Mouse (Mus musculus): ENCODE data around the gene Gm20388. TPM values are rescaled to one million over a fixed set of nuclear protein-coding genes. Genes with fewer than 3 reads are reported as not detected.

Gm20388 gene
- total and polyA plus RNA-seq, 2 experiments from 2014 or later = 17.3 TPM; not detected in 1

DNA sequence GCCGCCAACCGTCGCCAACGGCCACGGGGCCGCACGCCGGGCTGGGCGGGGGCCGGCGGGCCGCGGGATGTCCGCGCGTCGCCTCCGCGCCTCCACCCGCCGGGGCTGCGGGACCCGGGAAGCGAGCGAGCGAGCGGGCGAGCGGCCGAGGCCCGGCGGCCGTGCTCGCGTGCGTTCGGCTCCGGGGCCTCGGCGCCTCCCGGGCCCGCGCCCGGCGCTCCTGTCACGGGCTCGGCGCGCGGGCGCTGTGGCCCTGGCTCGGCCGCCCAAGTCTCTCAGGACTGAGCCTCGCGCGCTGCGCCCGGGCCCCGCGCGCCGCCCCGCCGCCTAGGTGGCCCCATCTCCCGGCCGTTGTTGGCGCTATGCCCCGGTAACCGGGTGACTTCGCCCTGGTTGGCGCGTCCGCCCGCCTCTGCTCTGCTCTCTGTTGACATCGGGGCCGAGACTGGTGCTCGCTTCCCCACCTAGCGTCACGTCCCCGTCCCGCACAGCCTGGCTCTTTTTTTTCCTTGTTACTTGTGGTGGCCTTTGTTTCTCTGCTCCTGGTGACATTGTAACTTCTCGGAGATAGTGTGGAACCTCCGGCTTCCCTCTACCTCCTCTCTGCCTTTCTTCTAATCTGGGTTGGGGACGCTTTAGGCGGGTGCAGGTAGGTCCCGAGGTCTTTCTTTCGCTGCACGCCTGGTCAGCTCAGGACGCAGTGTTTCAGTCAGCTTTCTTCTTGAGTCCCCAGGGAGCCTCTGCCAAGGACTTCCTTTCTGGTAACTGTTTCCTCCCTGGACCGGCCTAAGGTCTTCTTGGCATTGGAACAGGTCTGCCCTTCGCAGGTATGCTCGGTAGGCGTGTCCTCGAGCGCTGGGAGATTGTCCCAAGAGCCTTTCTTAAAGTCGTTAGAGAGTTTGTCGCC, 2040.4 kb downstream of the Gm20388 start:
- TF ChIP-seq CTCF (IDR thresholded peaks at IDR 0.05; ENCODE audit: low read depth) = no peak
- TF ChIP-seq EP300 (IDR thresholded peaks at IDR 0.05; ENCODE audit: low read depth) = no peak
- H3K4me3 ChIP-seq (ENCODE audit: low read depth, low read length) = peak overlapping the region; percentile 75
- H3K27ac ChIP-seq (ENCODE audit: low read depth) = peak overlapping the region; percentile 99
- H3K27me3 ChIP-seq (ENCODE audit: control insufficient read depth, insufficient read depth, low read length) = no peaks in the 10 kb centered on the region
- H3K9ac ChIP-seq (replicated peaks; ENCODE audit: low read depth, low read length) = peak overlapping the region; percentile 97
- peaks cover 23% of the 10 kb centered on the region for H3K4me1 ChIP-seq (ENCODE audit: control insufficient read depth, insufficient read depth)
- H3K4me2 ChIP-seq (ENCODE audit: low read depth, low read length) = peak overlapping the region; percentile 68
- DNase-seq (ENCODE audit: low spot score) = peak; percentile 65
- under 1% methylated on average over 75 of the region's 97 CpGs for WGBS
- H3K36me3 ChIP-seq (replicated peaks; ENCODE audit: control insufficient read depth, insufficient read depth, low read length) = peaks cover 19% of the 10 kb centered on the region
- no peaks in the 10 kb centered on the region for H3K9me3 ChIP-seq (replicated peaks; ENCODE audit: control insufficient read depth, low read length)
- peak; percentile 13; the same call in 1 of the 2 replicates for ATAC-seq (ENCODE audit: insufficient read depth, low read depth)

DNA sequence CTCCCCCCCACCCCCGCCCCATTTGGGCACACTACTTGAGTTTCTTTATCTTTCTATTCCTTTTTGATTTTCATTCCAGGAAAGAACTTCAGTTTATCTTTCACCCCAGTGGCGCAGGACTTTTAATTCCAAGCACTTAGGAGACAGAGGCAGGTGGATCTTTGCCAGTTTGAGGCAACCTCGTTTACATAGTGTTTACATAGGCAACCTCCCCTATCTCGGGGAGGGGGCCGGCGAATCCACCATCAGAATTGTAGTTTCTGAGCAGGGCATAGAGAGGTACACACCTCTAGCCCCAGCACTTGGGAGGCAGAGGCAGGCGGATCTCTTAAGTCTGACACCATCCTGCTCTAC, 2041.0 kb downstream of the Gm20388 start:
- DNase-seq (ENCODE audit: low spot score) = no peak
- 22% methylated on average over 7 of the region's 7 CpGs for WGBS
- no peaks in the 10 kb centered on the region for H3K27me3 ChIP-seq (ENCODE audit: control insufficient read depth, insufficient read depth, low read length)
- no peak for ATAC-seq (ENCODE audit: insufficient read depth, low read depth)
- peaks cover 29% of the 10 kb centered on the region for H3K4me1 ChIP-seq (ENCODE audit: control insufficient read depth, insufficient read depth)
- peak overlapping the region; percentile 99 for H3K27ac ChIP-seq (ENCODE audit: low read depth)
- peak overlapping the region; percentile 68 for H3K4me2 ChIP-seq (ENCODE audit: low read depth, low read length)
- no peak for TF ChIP-seq EP300 (IDR thresholded peaks at IDR 0.05; ENCODE audit: low read depth)
- TF ChIP-seq CTCF (IDR thresholded peaks at IDR 0.05; ENCODE audit: low read depth) = no peak
- H3K9ac ChIP-seq (replicated peaks; ENCODE audit: low read depth, low read length) = peak overlapping the region; percentile 97
- peaks cover 19% of the 10 kb centered on the region for H3K36me3 ChIP-seq (replicated peaks; ENCODE audit: control insufficient read depth, insufficient read depth, low read length)
- H3K9me3 ChIP-seq (replicated peaks; ENCODE audit: control insufficient read depth, low read length) = no peaks in the 10 kb centered on the region
- peak overlapping the region; percentile 75 for H3K4me3 ChIP-seq (ENCODE audit: low read depth, low read length)

DNA sequence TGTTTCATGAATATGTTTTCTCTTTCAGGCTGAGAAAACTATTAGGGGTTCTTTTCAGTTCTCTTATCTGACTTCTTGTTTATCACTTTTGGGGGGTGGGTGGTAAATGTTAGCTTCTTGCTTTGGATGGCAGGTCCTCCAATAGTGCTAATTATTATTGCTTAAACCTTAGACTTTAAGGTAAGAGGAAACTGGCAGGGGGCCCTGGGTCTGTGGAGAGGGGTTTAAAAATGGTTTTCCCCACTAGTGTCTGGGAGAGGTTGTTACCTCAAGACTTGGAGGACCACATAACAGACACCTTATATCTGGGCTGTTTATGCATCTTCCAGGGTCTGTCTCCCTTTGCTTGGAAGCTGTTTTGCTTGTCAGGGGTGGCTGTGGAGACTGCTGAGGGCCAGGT, 2041.5 kb downstream of the Gm20388 start:
- Histone ChIP-seq H3K4me3 (ENCODE audit: low read depth, low read length) (no peak overlapping the region), H3K27me3 (ENCODE audit: control insufficient read depth, insufficient read depth, low read length) (no peaks in the 10 kb centered on the region), H3K27ac (ENCODE audit: low read depth) (no peak overlapping the region), H3K4me1 (ENCODE audit: control insufficient read depth, insufficient read depth) (peaks cover 34% of the 10 kb centered on the region), H3K9me3 (replicated peaks; ENCODE audit: control insufficient read depth, low read length) (no peaks in the 10 kb centered on the region), H3K9ac (replicated peaks; ENCODE audit: low read depth, low read length) (peak overlapping the region; percentile 17), H3K36me3 (replicated peaks; ENCODE audit: control insufficient read depth, insufficient read depth, low read length) (peaks cover 19% of the 10 kb centered on the region), H3K4me2 (ENCODE audit: low read depth, low read length) (peak overlapping the region; percentile 68; the same call in 1 of the 2 replicates)
- no peak for TF ChIP-seq CTCF (IDR thresholded peaks at IDR 0.05; ENCODE audit: low read depth)
- TF ChIP-seq EP300 (IDR thresholded peaks at IDR 0.05; ENCODE audit: low read depth) = no peak
- ATAC-seq (ENCODE audit: insufficient read depth, low read depth) (no peak), DNase-seq (ENCODE audit: low spot score) (no peak)

DNA sequence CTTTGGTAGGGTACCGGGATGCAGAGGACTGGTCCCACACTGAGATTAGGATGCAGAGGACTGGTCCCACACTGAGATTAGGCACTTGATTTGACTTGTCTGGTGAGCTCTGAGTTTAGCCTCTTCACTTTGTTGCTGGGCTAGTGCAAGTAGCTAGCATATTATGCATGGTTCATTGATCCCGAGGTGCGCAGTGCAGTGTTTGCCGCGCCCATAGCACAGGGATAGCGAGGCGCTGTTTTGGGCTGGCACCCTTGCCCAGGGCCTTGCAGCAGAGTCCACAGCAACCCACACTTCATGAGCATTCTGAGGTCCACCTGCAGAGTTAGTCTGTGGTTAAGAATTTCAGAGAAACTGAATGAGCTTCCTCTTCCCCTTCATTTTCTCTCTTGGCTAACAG, 2042.2 kb downstream of the Gm20388 start:
- Histone ChIP-seq H3K27ac (ENCODE audit: low read depth) (no peak overlapping the region), H3K9ac (replicated peaks; ENCODE audit: low read depth, low read length) (peak overlapping the region; percentile 17; the same call in 1 of the 2 replicates), H3K4me3 (ENCODE audit: low read depth, low read length) (no peak overlapping the region), H3K9me3 (replicated peaks; ENCODE audit: control insufficient read depth, low read length) (no peaks in the 10 kb centered on the region), H3K4me2 (ENCODE audit: low read depth, low read length) (no peak overlapping the region), H3K36me3 (replicated peaks; ENCODE audit: control insufficient read depth, insufficient read depth, low read length) (peaks cover 19% of the 10 kb centered on the region), H3K4me1 (ENCODE audit: control insufficient read depth, insufficient read depth) (peaks cover 30% of the 10 kb centered on the region), H3K27me3 (ENCODE audit: control insufficient read depth, insufficient read depth, low read length) (no peaks in the 10 kb centered on the region)
- no peak for ATAC-seq (ENCODE audit: insufficient read depth, low read depth)
- TF ChIP-seq CTCF (IDR thresholded peaks at IDR 0.05; ENCODE audit: low read depth) (no peak), EP300 (IDR thresholded peaks at IDR 0.05; ENCODE audit: low read depth) (no peak)
- WGBS = 91% methylated on average over 7 of the region's 7 CpGs
- no peak for DNase-seq (ENCODE audit: low spot score)

DNA sequence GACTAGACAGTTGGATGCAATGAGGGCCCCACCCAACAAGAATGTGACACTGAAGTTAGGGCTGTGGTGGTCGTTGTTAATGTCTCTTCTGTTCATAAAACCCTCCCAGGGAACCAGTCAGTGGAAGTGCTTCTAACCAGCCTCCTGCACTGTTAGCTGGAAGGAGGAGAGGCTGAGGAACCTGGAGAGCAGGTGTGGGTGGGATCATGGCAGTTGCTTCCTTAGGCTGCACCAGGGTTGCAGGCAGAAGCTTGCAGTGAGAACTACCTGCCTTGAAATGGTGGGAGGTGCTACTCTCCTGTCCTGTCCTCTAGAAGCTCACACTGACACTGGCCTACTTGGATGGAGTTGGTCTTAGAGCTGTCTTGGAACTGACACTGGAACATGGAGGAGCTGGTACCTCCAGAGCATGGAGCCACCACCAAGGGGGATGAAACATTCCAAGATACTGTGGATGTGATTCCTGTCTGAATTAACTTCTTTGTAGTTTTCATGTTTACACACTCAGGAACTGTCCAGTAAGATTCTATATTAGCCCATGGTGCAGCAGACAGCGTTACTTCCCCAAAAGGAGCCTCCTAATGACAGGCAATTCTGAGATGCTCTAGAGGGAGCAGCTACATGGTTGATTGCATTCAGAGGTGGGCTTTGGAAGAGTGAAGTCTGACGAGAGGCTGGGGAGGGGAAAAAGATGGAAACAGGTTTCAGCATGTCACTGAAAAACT, 2043.3 kb downstream of the Gm20388 start:
- H3K4me3 ChIP-seq (ENCODE audit: low read depth, low read length) = no peak overlapping the region
- H3K9ac ChIP-seq (replicated peaks; ENCODE audit: low read depth, low read length) = no peak overlapping the region
- no peak for TF ChIP-seq CTCF (IDR thresholded peaks at IDR 0.05; ENCODE audit: low read depth)
- no peak for TF ChIP-seq EP300 (IDR thresholded peaks at IDR 0.05; ENCODE audit: low read depth)
- no peaks in the 10 kb centered on the region for H3K27me3 ChIP-seq (ENCODE audit: control insufficient read depth, insufficient read depth, low read length)
- ATAC-seq (ENCODE audit: insufficient read depth, low read depth) = no peak
- no peak overlapping the region for H3K4me2 ChIP-seq (ENCODE audit: low read depth, low read length)
- H3K4me1 ChIP-seq (ENCODE audit: control insufficient read depth, insufficient read depth) = peaks cover 22% of the 10 kb centered on the region
- no peaks in the 10 kb centered on the region for H3K9me3 ChIP-seq (replicated peaks; ENCODE audit: control insufficient read depth, low read length)
- H3K27ac ChIP-seq (ENCODE audit: low read depth) = no peak overlapping the region
- 62% methylated on average over 3 of the region's 3 CpGs for WGBS
- H3K36me3 ChIP-seq (replicated peaks; ENCODE audit: control insufficient read depth, insufficient read depth, low read length) = peaks cover 19% of the 10 kb centered on the region
- DNase-seq (ENCODE audit: low spot score) = no peak
